Mouse (Mus musculus) lung, embryonic 14.5 days (tissue): ENCODE measurements around the gene Haus3. TPM values are rescaled to one million over a fixed set of nuclear protein-coding genes. Genes with fewer than 3 reads are reported as not detected.
A peak's percentile ranks its signal among the peaks of the same experiment; 100 is the strongest.

Source experiments
- ATAC-seq: fragments of 200-750 bp; cut with Nextera tagmentation; 2 replicates; pipeline ENCODE4 v1.8.0; 2017; ENCODE audit warnings: mild to moderate bottlenecking, moderate TSS enrichment, moderate library complexity; ENCODE audit not compliant: insufficient read depth
- DNase-seq: peaks from one replicate; pipeline ENCODE4 v3.0.0-alpha.2; 2015
- H3K27ac ChIP-seq: fragments of 300-500 bp; sonication (generic); 2 replicates; pipeline ENCODE4 v1.5.1; 2014; ENCODE audit warnings: low read depth, mild to moderate bottlenecking, moderate library complexity
- H3K27me3 ChIP-seq: fragments of 300-500 bp; sonication (generic); 2 replicates; pipeline ENCODE4 v1.6.1; 2014; ENCODE audit warnings: low read length, control low read depth; ENCODE audit not compliant: insufficient read depth
- H3K36me3 ChIP-seq: fragments of 300-500 bp; sonication (generic); 2 replicates; pipeline ENCODE4 v1.6.1; 2014; ENCODE audit warnings: control low read depth; ENCODE audit not compliant: insufficient read depth
- H3K4me1 ChIP-seq: fragments of 300-500 bp; sonication (generic); 2 replicates; pipeline ENCODE4 v1.6.1; 2014; ENCODE audit warnings: antibody characterized with exemption, control low read depth; ENCODE audit not compliant: insufficient read depth
- H3K4me2 ChIP-seq: fragments of 300-500 bp; sonication (generic); 2 replicates; pipeline ENCODE4 v1.6.1; 2014; ENCODE audit warnings: mild to moderate bottlenecking
- H3K4me3 ChIP-seq: fragments of 300-500 bp; sonication (generic); 2 replicates; pipeline ENCODE4 v1.5.1; 2014; ENCODE audit warnings: low read depth, low read length
- H3K9ac ChIP-seq: fragments of 300-500 bp; sonication (generic); 2 replicates; pipeline ENCODE4 v1.6.1; 2014
- H3K9me3 ChIP-seq: fragments of 300-500 bp; sonication (generic); 2 replicates; pipeline ENCODE4 v1.6.1; 2016; ENCODE audit warnings: low read depth, low read length, control low read depth
- CTCF ChIP-seq: IDR thresholded peaks from 2 replicates; pipeline ENCODE4 v1.5.1; 2016; ENCODE audit warnings: antibody characterized with exemption, low read depth
- WGBS: fragments of 180-500 bp; shearing (Covaris S2); extraction: QIAGEN DNeasy Blood & Tissue Kit; methylation state at CpG from one replicate; pipeline ENCODE4 v1.1.7; 2014; 5-methylcytosine and 5-hydroxymethylcytosine counted together
- polyA plus RNA-seq: library from polyadenylated mRNA; unstranded; fragments of >200 nt; fragmentation: Nextera tagmentation; extraction: Ambion mirVana; gene quantifications from 2 replicates; pipeline ENCODE4 v1.2.1, GENCODE M21; 2014

Haus3 gene
- polyA plus RNA-seq, 1 experiment from 2014 or later: 46.8 TPM

DNA sequence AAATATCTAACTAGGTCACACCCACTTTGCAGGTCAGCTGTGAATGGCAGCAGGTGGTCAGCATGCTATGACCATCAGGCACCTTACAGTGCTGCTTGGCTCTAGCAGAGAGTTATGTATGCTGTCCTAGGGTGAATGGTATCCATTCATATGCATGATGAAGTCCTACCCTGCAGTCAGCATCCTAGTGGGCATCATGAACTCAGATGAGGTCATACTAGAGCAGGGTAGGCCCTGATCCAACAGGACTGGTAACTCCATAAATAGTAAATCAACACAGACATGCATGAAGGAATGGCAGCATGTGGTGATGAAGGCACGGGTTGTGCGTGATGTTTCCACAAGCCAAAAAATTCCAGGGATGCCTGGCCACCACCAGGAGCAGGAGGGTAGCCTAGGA is 36.5 kb upstream of the Haus3 start:
- TF ChIP-seq CTCF: no peak
- ATAC-seq (no peak), DNase-seq (no peak)
- no peak overlapping the region for H3K4me3 ChIP-seq
- H3K9me3 ChIP-seq: no peaks in the 10 kb centered on the region
- no peak overlapping the region for H3K27ac ChIP-seq
- H3K36me3 ChIP-seq: no peaks in the 10 kb centered on the region
- 64% methylated on average over 2 of the region's 2 CpGs for WGBS
- 0 out of 2 replicates have a peak, but pooled peaks cover 6% of the 10 kb centered on the region for H3K4me1 ChIP-seq
- no peak overlapping the region for H3K4me2 ChIP-seq
- H3K27me3 ChIP-seq: no peaks in the 10 kb centered on the region
- H3K9ac ChIP-seq: no peak overlapping the region

DNA sequence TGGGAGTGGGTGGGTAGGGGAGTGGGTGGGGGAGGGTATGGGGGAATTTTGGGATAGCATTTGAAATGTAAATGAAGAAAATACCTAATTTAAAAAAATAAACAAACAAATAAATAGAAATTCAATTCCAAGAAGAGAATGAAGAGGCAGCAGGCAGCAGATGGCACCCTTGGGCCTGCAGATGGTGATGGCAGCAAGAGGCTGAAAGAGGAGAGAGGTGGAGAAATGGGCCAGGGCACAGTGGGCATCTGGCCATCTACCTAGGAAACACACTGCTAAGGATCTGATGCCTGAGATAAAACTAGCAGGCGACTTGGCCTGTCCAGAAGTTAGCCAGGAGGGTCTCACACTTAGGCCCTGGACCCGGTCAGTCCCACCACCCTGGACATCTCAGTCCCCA is 35.6 kb upstream of the Haus3 start:
- WGBS: 76% methylated on average over 2 of the region's 2 CpGs
- Histone ChIP-seq H3K9ac (no peak overlapping the region), H3K36me3 (no peaks in the 10 kb centered on the region), H3K9me3 (no peaks in the 10 kb centered on the region), H3K4me2 (no peak overlapping the region), H3K27ac (no peak overlapping the region), H3K4me1 (0 out of 2 replicates have a peak, but pooled peaks cover 6% of the 10 kb centered on the region), H3K4me3 (no peak overlapping the region), H3K27me3 (no peaks in the 10 kb centered on the region)
- DNase-seq (no peak), ATAC-seq (no peak)
- TF ChIP-seq CTCF: no peak

DNA sequence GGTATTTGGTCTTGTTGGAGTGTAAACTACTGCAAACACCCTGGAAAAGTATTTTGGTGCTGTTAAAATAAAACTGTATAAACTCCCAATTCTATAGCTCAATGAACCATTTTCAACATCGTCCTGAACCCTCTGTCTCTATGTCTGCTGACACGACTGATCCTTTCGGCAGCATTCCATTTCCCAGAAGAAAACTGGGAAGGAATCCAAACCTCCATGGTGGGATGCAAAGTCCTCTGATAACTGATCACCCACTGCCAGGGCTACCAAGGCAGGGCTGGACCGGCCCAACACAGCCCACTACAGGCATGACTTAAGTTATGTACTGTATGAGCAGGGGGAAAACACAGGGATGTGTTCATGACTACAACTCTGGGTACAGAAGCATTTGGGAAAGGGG is 32.7 kb upstream of the Haus3 start:
- Histone ChIP-seq H3K4me3 (no peak overlapping the region), H3K27ac (no peak overlapping the region), H3K9me3 (no peaks in the 10 kb centered on the region), H3K4me1 (0 out of 2 replicates have a peak, but pooled peaks cover 3% of the 10 kb centered on the region), H3K9ac (no peak overlapping the region), H3K27me3 (no peaks in the 10 kb centered on the region), H3K4me2 (no peak overlapping the region), H3K36me3 (no peaks in the 10 kb centered on the region)
- peak; percentile 70 for DNase-seq
- 36% methylated on average over 4 of the region's 4 CpGs for WGBS
- ATAC-seq: no peak
- TF ChIP-seq CTCF: no peak

DNA sequence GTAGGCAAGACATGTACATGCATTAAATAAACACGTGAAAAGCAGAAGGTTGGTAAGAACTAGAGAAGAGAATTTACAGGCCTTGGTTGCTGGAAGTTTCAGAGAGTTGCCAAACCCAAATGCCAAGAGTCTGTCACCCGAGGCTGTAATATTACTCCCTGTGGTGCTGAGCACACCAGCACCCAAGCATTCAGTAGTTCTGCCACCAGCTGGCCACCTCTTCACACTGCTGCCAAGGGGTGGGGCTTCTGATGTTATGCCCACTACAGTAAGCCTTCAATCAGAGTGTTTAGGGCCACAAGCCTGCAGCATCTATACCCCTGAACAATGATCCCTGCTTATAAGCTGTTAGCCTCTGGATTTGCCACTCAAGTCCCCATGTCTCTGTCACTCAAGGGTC is 32.1 kb upstream of the Haus3 start:
- 49% methylated on average over 2 of the region's 2 CpGs for WGBS
- no peak for TF ChIP-seq CTCF
- no peak overlapping the region for H3K4me2 ChIP-seq
- H3K9me3 ChIP-seq: no peaks in the 10 kb centered on the region
- H3K36me3 ChIP-seq: no peaks in the 10 kb centered on the region
- no peak overlapping the region for H3K4me3 ChIP-seq
- H3K27me3 ChIP-seq: no peaks in the 10 kb centered on the region
- 0 out of 2 replicates have a peak overlapping the region, but pooled peaks have one; percentile 18 for H3K27ac ChIP-seq
- DNase-seq (no peak), ATAC-seq (no peak)
- H3K9ac ChIP-seq: no peak overlapping the region
- H3K4me1 ChIP-seq: 0 out of 2 replicates have a peak, but pooled peaks cover 3% of the 10 kb centered on the region

DNA sequence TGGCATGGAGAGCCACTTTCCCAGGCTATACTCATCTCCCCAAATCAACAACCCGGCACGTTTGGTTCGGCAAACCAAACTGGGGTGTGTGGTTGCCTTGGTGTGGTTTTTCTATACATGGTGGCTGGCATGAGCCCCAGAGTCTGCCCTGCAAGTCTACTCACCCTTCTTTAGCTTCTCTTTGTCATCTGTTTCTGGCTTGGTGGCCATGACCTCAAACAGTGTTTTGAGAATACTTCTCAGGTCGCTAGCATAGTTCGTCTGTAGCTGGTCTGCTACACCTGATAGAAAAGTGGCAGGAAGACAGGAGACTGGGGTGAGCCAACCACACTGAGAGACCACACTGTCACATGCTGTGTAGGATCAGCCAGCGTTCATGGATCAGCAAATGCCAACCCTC is 29.3 kb upstream of the Haus3 start:
- H3K4me2 ChIP-seq: no peak overlapping the region
- 0 out of 2 replicates have a peak, but pooled peaks cover 3% of the 10 kb centered on the region for H3K4me1 ChIP-seq
- ATAC-seq (no peak), DNase-seq (no peak)
- no peak overlapping the region for H3K9ac ChIP-seq
- no peaks in the 10 kb centered on the region for H3K9me3 ChIP-seq
- H3K36me3 ChIP-seq: no peaks in the 10 kb centered on the region
- no peaks in the 10 kb centered on the region for H3K27me3 ChIP-seq
- no peak overlapping the region for H3K27ac ChIP-seq
- WGBS: 82% methylated on average over 6 of the region's 6 CpGs
- no peak for TF ChIP-seq CTCF
- H3K4me3 ChIP-seq: no peak overlapping the region

DNA sequence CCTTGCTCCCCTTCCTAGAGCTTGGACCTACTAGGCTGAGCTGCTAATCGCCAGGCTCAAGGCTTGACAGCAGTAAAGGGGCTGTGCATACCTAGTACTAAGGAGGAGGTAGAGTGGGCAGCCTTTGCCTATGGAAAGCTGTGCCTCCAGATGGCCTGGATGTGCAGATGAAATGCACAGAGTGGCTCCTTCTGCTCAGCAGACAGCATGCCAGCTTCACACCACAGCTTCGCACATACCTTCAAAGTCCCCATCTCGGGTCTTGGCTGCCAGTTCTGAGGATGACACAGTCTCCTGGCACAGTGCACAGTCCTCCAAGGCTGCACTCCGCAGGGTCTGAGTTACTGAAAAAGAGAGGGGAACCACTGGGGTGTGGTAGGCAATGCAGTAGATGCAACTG is 27.9 kb upstream of the Haus3 start:
- 0 out of 2 replicates have a peak, but pooled peaks cover 3% of the 10 kb centered on the region for H3K4me1 ChIP-seq
- ATAC-seq: no peak
- WGBS: 75% methylated on average over 4 of the region's 4 CpGs

DNA sequence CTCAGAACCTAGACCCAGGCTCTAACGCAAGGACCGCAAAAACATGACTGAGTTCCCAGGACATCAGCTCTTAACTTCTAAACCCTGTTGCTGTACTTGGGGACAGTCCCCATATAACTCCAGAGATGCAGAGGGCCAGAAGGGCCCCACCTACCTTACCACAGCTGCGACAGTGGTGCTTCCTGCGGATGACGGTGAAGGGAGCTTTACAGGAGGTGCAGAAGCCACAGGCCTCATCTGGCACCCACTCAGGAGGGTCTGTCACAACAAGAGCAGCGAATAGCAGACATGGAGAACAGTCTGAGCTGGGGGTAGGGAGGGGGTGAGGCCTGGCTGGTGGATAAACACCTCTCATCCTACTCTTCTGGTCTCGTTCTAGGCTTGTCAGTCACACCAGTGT is 27.1 kb upstream of the Haus3 start:
- Histone ChIP-seq H3K4me2 (no peak overlapping the region), H3K4me1 (0 out of 2 replicates have a peak, but pooled peaks cover 3% of the 10 kb centered on the region), H3K9ac (no peak overlapping the region), H3K36me3 (no peaks in the 10 kb centered on the region), H3K27ac (no peak overlapping the region), H3K27me3 (no peaks in the 10 kb centered on the region), H3K9me3 (no peaks in the 10 kb centered on the region), H3K4me3 (no peak overlapping the region)
- ATAC-seq: no peak
- WGBS: 72% methylated on average over 7 of the region's 7 CpGs
- TF ChIP-seq CTCF: no peak
- no peak for DNase-seq

More for the DNA sequence above, 27.9 kb upstream of the Haus3 start:
- Histone ChIP-seq H3K4me3 (no peak overlapping the region), H3K9me3 (no peaks in the 10 kb centered on the region), H3K36me3 (no peaks in the 10 kb centered on the region), H3K9ac (no peak overlapping the region), H3K27me3 (no peaks in the 10 kb centered on the region), H3K4me2 (no peak overlapping the region), H3K27ac (no peak overlapping the region)
- TF ChIP-seq CTCF: no peak
- no peak for DNase-seq

DNA sequence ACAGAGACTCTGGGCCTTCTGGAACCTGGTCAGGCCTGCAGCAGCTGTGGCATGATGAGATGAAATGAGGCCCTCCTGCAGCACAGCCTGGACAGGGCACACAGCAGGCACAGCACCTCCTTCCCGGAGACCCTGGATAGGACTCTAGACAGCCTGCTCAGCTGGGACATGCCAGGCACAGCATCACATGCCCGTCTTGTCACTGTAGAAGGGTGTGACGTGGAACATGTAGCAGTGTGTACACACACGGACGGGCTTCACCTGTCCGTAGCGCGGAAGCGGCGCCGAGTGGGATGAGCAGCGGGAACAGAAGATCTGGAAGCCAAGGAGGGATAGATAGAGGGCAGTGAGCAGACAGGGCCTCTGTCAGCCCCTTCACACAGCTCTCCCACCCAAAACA is 26.5 kb upstream of the Haus3 start:
- ATAC-seq (no peak), DNase-seq (no peak)
- no peak overlapping the region for H3K4me2 ChIP-seq
- no peak overlapping the region for H3K9ac ChIP-seq
- no peaks in the 10 kb centered on the region for H3K4me1 ChIP-seq
- H3K36me3 ChIP-seq: no peaks in the 10 kb centered on the region
- no peaks in the 10 kb centered on the region for H3K9me3 ChIP-seq
- no peak overlapping the region for H3K4me3 ChIP-seq
- WGBS: 83% methylated on average over 12 of the region's 12 CpGs
- H3K27ac ChIP-seq: no peak overlapping the region
- TF ChIP-seq CTCF: no peak
- no peaks in the 10 kb centered on the region for H3K27me3 ChIP-seq
